Mouse (Mus musculus): Measurements from ENCODE around the gene Gucy2f.
"Not testable (repeated sequence)": the region's sequence is repeated elsewhere in the genome, so short reads cannot be mapped to it uniquely, and the experiment has no call there.

Gucy2f gene

GRCm38 (mm10) chrX:142196831-142197230 lies at the start of gene Gucy2f:
TSS of gene Gucy2f (minus strand) at chrX:142196931.
- no peak for DNase-seq

GRCm38 (mm10) chrX:142245682-142246327 lies 49.1 kb upstream of the Gucy2f start:
- no peak for DNase-seq

- peak; percentile 7 for DNase-seq
Observed at GRCm38 (mm10) chrX:142237101-142237500, 40.4 kb upstream of the Gucy2f start.

DNA sequence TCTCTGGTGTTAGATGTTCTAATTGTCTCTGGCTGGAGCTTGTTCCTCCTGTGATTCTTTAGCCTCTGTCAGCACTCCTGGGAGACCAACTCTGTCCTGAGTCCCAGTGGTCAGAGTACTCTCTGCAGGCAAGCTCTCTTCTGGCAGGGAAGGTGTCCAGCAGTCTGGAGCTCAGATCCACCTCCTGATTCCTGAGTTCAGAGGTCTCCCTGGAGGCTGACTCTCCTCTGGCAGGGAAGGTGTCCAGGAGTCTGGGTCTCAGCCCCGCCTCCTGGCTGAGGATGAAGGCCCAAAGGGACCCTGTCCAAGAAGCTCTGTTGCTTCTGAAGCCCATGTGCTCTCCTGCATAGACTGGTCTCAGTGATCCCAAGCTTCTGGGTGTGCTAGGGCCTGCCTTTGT lies 39.4 kb upstream of the Gucy2f start:
- DNase-seq: not testable (repeated sequence)

DNA sequence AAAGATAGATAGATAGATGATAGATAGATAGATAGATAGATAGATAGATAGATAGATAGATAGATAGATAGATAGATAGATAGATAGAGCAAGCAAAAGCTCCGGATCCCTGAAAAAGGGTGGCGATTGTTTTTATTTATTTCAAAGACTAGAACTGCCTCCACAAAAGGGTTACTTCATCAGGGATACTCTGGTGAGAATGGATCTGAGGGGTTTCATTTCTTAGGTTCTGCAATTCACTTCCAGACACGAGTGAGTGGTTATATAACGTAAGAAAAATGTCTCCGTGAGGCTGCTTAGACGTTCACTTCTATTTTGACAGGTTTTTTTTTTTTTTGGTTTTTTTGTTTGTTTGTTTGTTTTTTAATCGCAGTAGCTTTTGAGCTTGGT lies 32.0 kb upstream of the Gucy2f start:
- DNase-seq: no peak

- peak; percentile 84 for DNase-seq
Observed at GRCm38 (mm10) chrX:142228055-142228768, 31.5 kb upstream of the Gucy2f start.

- DNase-seq: peak; percentile 33
Observed at GRCm38 (mm10) chrX:142227398-142228054, 30.8 kb upstream of the Gucy2f start.

DNA sequence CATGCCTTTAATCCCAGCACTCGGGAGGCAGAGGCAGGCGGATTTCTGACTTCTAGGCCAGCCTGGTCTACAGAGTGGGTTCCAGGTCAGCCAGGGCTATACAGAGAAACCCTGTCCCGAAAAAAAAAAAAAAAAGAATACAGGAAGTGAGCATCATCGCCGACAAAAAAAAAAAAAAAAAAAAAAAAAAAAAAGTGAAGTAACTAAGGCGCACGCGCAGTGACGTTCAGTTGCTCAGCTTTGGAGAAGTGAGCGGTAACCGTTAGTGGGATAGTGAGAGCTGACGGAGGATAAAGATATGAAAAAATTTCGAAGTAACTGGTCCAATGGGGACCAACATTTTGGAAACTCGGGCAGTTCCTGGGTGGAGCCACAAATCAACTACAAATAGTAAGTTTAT lies 29.8 kb upstream of the Gucy2f start, which contains the start of gene Nxt2:
Gene Nxt2 (plus strand): TSS at position 229 of the 400 bp plus-strand sequence.
- DNase-seq: no peak

GRCm38 (mm10) chrX:142200295-142200694 lies 3.6 kb upstream of the Gucy2f start:
- DNase-seq: peak; percentile 72

GRCm38 (mm10) chrX:142195551-142195950 lies 1.2 kb downstream of the Gucy2f start:
- no peak for DNase-seq

DNA sequence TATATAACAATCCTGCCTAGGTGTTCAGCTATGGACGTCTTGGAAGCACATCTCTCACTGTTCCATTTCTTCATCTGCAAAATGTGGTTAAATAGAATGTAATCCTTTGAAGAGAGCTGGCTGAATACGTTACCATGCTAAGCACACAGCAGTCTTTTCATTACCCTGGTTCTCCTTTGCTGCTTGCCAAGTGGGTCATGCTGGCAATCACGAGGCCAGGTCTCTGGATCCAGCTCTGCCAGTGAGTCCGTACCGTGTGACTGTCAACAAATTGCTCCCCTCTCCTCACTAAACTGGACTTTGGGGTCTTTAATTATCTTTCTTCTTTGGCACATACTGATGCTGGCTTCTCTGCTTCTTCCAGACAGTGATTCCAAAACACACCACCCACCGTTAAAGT lies 2.3 kb downstream of the Gucy2f start:
- peak; percentile 15 for DNase-seq

GRCm38 (mm10) chrX:142190355-142190754 lies 6.4 kb downstream of the Gucy2f start:
- DNase-seq: no peak

DNA sequence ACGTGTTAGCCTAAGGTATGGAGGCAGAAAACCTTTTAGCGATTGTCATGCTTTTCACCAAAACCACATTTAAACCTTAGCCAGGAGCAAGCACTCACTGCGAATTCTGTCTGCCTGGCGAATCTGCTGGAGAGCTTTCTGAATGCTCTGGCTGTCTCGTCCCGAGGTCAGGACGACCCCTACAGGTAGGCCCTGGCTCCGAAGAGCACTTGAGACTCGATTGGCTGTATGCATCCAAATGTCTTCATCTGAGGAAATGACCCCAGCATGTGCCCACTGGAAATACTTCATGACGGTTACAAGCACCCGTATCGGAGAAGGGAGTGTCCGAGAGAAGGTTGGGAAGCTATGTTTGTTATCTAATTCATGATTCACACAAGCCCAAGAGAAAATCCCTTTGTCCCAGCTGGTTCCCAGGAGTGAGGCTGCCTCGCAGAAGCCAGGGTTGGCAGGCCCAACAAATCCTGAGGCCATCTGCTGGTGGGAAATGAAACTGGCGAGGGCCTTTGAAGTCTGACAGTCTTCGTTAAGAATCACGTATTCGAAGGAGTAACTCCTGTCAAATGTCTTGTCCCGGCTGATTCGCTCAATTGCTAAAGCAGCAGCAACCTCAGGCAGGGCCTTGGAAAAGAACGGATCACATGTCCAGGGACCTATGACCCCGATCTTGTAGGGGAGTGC lies 7.6 kb downstream of the Gucy2f start:
- peak; percentile 30 for DNase-seq

- DNase-seq: no peak
Observed at GRCm38 (mm10) chrX:142182026-142182425, 14.7 kb downstream of the Gucy2f start.

DNA sequence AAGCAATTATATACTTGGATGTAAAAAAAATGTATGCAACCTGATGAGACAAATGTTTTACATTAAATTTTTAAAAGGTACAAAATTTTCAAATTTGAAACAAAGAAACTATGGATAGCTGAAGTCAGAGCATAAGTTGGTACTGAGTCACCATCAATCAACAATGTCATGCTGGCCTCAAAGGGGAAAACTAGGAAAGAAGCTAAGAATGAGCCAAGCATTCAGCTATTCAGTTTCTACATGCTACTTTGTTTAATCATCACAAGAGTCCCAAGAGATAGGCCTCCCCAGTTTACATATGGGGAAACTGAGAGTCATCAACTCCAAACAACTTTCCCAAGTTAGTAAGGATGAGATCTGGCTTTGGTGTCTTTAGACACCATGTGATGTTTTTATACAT lies 19.8 kb downstream of the Gucy2f start:
- no peak for DNase-seq

DNA sequence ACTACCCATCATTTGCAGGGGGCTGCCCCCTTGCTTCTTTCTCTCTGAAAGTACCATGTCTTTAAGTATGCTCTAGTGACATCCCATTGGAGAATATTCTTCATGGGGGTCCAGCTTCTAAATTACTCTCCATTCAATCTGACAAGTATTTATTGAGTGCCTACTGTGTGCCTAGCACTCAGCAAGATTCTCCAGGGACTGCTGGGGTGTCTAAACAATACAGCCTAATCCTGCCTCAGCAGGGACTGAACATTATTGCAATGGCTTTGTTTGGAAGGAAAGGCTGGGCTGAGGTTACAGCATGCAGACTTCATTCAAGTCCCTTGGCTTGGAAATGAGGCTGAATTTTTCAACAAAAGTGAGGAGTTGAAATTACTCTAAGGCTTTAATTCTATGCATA lies 81.0 kb downstream of the Gucy2f start:
- DNase-seq: no peak

- DNase-seq: no peak
Observed at GRCm38 (mm10) chrX:142111236-142111635, 85.5 kb downstream of the Gucy2f start.

DNA sequence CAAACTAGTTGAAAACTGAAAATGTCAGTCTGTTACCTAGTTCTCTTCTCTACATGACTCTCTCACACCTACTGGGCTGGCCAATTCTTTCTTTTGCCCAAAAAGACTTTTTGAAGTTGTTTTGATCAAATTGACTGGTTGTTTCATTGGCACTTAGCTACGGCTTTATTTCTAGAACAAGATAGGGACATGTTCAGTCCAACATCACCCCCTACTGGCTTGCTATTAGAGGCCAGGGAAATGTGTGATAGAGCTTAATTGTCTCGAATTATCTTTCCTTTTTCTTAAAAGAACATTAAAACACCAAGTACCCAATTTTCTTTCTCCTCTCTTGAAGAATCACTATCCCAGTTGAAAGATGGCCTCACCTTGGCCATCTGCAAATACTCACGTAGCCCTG lies 99.8 kb downstream of the Gucy2f start:
- peak; percentile 3 for DNase-seq

DNA sequence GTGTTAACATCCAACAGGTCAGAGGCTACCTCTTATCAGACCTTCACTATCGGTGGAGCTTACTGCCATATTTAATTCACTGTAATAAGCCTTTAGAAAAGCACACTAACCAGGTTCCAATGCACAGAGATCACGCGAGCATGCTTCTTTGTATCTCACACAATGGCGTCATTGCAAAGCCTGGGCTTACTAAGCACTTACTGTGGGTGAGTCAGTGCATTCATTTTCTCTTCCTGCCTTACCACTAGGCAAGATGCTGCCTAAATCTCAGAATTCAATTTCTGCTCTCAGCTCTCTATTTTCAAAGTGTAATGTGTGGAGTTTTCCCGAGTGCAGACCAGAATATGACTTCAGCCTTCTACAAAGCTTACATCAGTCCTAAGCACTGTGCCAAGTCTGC lies 101.2 kb downstream of the Gucy2f start:
- DNase-seq: no peak

DNA sequence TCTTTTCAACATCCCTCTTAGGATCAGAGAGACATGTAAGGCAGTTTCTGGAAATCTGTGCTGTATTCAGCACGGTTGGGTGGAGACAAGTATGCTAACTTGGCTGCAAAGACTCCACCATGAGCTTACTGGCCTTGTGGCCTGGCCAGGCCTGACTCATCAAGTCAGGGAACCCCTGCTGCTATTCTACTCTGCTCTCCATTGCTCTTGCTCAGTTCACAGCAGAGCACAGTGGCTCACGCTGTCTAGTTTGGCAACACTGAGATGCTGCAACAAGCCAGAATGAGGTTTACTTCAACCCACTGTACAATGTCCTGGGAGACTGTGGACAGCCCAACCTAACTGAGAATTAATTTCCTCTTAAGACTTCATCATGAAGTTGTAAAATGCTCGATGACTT lies 134.1 kb downstream of the Gucy2f start:
- no peak for DNase-seq

Data from cerebellum, adult 9-10 months (tissue).